Mouse (Mus musculus) olfactory bulb, adult 2 months (tissue): ENCODE measurements around the gene Ifnab.
A peak's percentile ranks its signal among the peaks of the same experiment; 100 is the strongest.

Experiments used
- CTCF ChIP-seq: fragments of 200-500 bp; IDR thresholded peaks from 2 replicates; pipeline ENCODE4 v1.5.1; 2012; ENCODE audit warnings: low read depth, mild to moderate bottlenecking, low read length, moderate library complexity; ENCODE audit not compliant: insufficient read depth
- POLR2A ChIP-seq: fragments of 200-500 bp; IDR thresholded peaks from 2 replicates; pipeline ENCODE4 v1.6.1; 2012; ENCODE audit warnings: mild to moderate bottlenecking, low read depth, low read length, moderate library complexity; ENCODE audit not compliant: insufficient read depth

GRCm38 (mm10) chr4:88641077-88641831 is 49.9 kb downstream of the Ifnab start:
- TF ChIP-seq CTCF: peak; percentile 96
- no peak for TF ChIP-seq POLR2A
